In genomic region chr2:146416283-146416682, GRCm38 (mm10) we compare ENCODE assay signal across 1 mouse cellular context.
A peak's percentile ranks its signal among the peaks of the same experiment; 100 is the strongest.
TF ChIP-seq lines count a peak whose summit lies in the region.

No protein-coding gene starts in this region.

TF ChIP-seq in CH12.LX, 34 proteins besides CTCF, POLR2A, EP300 and RAD21 (continued from another document):
- TF ChIP-seq RCOR1 (conservative IDR thresholded peaks at IDR 0.05; ENCODE audit: low read depth, low read length) (peak; percentile 51; the same call in 1 of the 2 replicates), ETS1 (conservative IDR thresholded peaks at IDR 0.05; ENCODE audit: low read depth, low read length) (peak; percentile 60; the same call in 1 of the 2 replicates), HCFC1 (IDR thresholded peaks at IDR 0.05; ENCODE audit: low read depth, low read length) (no peak), MEF2A (IDR thresholded peaks at IDR 0.05; ENCODE audit: borderline replicate concordance, low read depth, low read length) (0 out of 2 replicates have a peak, but pooled peaks have one; percentile 41), MAFK (IDR thresholded peaks at IDR 0.05; ENCODE audit: insufficient replicate concordance, low read length) (no peak), POLR2AphosphoS2 (IDR thresholded peaks at IDR 0.05; ENCODE audit: low read depth, low read length) (no peak)
TF ChIP-seq in CH12.LX: peak in this region for 7.
